Mouse (Mus musculus) embryonic facial prominence, embryonic 13.5 days (tissue): ENCODE data around the gene Srrd. TPM values are rescaled to one million over a fixed set of nuclear protein-coding genes. Genes with fewer than 3 reads are reported as not detected.

Experiments used
- polyA plus RNA-seq: library from polyadenylated mRNA; unstranded; fragments of >200 nt; fragmentation: Nextera tagmentation; extraction: Ambion mirVana; gene quantifications from 2 replicates; pipeline ENCODE4 v1.2.1, GENCODE M21; 2015

Srrd gene
- polyA plus RNA-seq, 1 experiment from 2014 or later = 54.9 TPM

Other genes starting within 250 kb of the Srrd start
- 1.0 and 1.9 TPM in 2 replicates for gene Cryba4, start 90.5 kb downstream of the Srrd start, polyA plus RNA-seq
- 1.0 and 1.3 TPM in 2 replicates for gene Crybb1, start 87.2 kb downstream of the Srrd start, polyA plus RNA-seq
- gene Tpst2, start 66.3 kb downstream of the Srrd start, polyA plus RNA-seq = 38.7 and 42.8 TPM in 2 replicates
- 31.8 and 32.8 TPM in 2 replicates for gene Tfip11, start 16.7 kb downstream of the Srrd start, polyA plus RNA-seq
- 42.4 and 42.9 TPM in 2 replicates for gene Hps4, start within 50 bp of the Srrd start, polyA plus RNA-seq
- gene Gm6583, start 13.0 kb upstream of the Srrd start, polyA plus RNA-seq = 0.18 and 0.34 TPM in 2 replicates
- gene Asphd2, start 51.8 kb upstream of the Srrd start, polyA plus RNA-seq = 14.5 and 14.8 TPM in 2 replicates
- 0.08 and 0.15 TPM in 2 replicates for gene Gm6588, start 106.4 kb upstream of the Srrd start, polyA plus RNA-seq
- 2.0 and 2.1 TPM in 2 replicates for gene Sez6l, start 234.1 kb upstream of the Srrd start, polyA plus RNA-seq